In genomic region chr6:83568901-83569862, GRCm38 (mm10) we compare ENCODE assay signal across 12 mouse cellular contexts. TPM values are rescaled to one million over a fixed set of nuclear protein-coding genes. Genes with fewer than 3 reads are reported as not detected.
DNase-seq lines count a peak whose midpoint lies in the region; ATAC-seq and TF ChIP-seq lines count a peak whose summit lies in the region.
"Had no signal": no experiment of that assay in that cellular context is flagged by ENCODE, and none has a peak within 500 bp of the region (broad histone marks: within the 10 kb centered on the region; RNA-seq: fewer than 3 reads in every experiment).

No protein-coding gene starts in this region.

- dilution Hi-C loops in CH12.LX (cut with MboI; ENCODE audit: extremely low pct_ligation_motif_present, extremely low pct_unique_long_range_greater_than_20kb, low sequenced_read_pairs), result no loop called here

- peak; percentile 65 for TF ChIP-seq RAD21 in CH12.LX (IDR thresholded peaks at IDR 0.05; ENCODE audit: low read depth, low read length)

- no peak for DNase-seq in heart, adult 2 months
- DNase-seq in heart, embryonic 10.5 days (ENCODE audit: low spot score), result no peak
- no peak for DNase-seq in liver, postnatal 0 days
- no peak for DNase-seq in liver, embryonic 11.5 days (ENCODE audit: low spot score)
- peak; percentile 71 for DNase-seq in CH12.LX (ENCODE audit: extremely low read depth)
- DNase-seq in urinary bladder, postnatal 36 days (ENCODE audit: low spot score in 2 of 2), result no peak
- DNase-seq in thymus, postnatal 25 days, result no peak
- DNase-seq: adrenal gland, postnatal 10 days had no signal

- intact Hi-C loops in heart, adult 2 months (cut with DNase I), result no loop called here

- WGBS in heart, adult 2 months, result 72% methylated on average over 20 of the region's 20 CpGs
- WGBS in heart, embryonic 10.5 days, result 60% methylated on average over 20 of the region's 20 CpGs
- WGBS in liver, postnatal 0 days (ENCODE audit: insufficient replicate concordance), result 73% methylated on average over 20 of the region's 20 CpGs
- 69% methylated on average over 20 of the region's 20 CpGs for WGBS in liver, embryonic 11.5 days

- in situ Hi-C loops in CH12.LX (cut with MboI; ENCODE audit: low pct_ligation_motif_present, low pct_unique_long_range_greater_than_20kb, low sequenced_read_pairs), result no loop called here

- H3K27me3 ChIP-seq in heart, adult 2 months (ENCODE audit: control insufficient read depth, insufficient read depth, low read length), result no peaks in the 10 kb centered on the region
- peaks cover 2% of the 10 kb centered on the region; the same call in 1 of the 2 replicates for H3K27me3 ChIP-seq in heart, embryonic 10.5 days (ENCODE audit: insufficient read depth, poor library complexity, severe bottlenecking)
- no peaks in the 10 kb centered on the region for H3K27me3 ChIP-seq in liver, postnatal 0 days (ENCODE audit: insufficient read depth, low read length)
- H3K27me3 ChIP-seq in liver, embryonic 11.5 days (replicated peaks; ENCODE audit: control insufficient read depth, insufficient read depth, low read length), result no peaks in the 10 kb centered on the region; the same call in 1 of the 2 replicates
- no peaks in the 10 kb centered on the region for H3K27me3 ChIP-seq in CH12.LX (replicated peaks)
- H3K27me3 ChIP-seq: heart, embryonic 12.5 days; intestine, embryonic 15.5 days had no signal

- TF ChIP-seq POLR2A in heart, adult 2 months (IDR thresholded peaks at IDR 0.05; ENCODE audit: insufficient read depth, low read depth, low read length), result no peak
- no peak for TF ChIP-seq POLR2A in CH12.LX (IDR thresholded peaks at IDR 0.05; ENCODE audit: low read depth, low read length)
- no peak for TF ChIP-seq POLR2A in embryonic fibroblast, embryonic 13.5 days (IDR thresholded peaks at IDR 0.05; ENCODE audit: low read depth, low read length)

- no peak overlapping the region for H3K27ac ChIP-seq in heart, adult 2 months
- H3K27ac ChIP-seq in heart, embryonic 10.5 days, result no peak overlapping the region
- H3K27ac ChIP-seq in liver, postnatal 0 days (ENCODE audit: low read depth), result no peak overlapping the region
- no peak overlapping the region for H3K27ac ChIP-seq in liver, embryonic 11.5 days (ENCODE audit: low read depth, low read length)
- H3K27ac ChIP-seq in CH12.LX (ENCODE audit: insufficient read depth, low read depth), result no peak overlapping the region
- no peak overlapping the region for H3K27ac ChIP-seq in embryonic fibroblast, embryonic 13.5 days (ENCODE audit: insufficient read depth, low read length)
- H3K27ac ChIP-seq: forebrain, embryonic 13.5 days; intestine, embryonic 15.5 days had no signal

- no peaks in the 10 kb centered on the region for H3K36me3 ChIP-seq in heart, adult 2 months (ENCODE audit: control insufficient read depth, insufficient read depth, low read length)
- peaks cover 12% of the 10 kb centered on the region; the same call in 1 of the 2 replicates for H3K36me3 ChIP-seq in heart, embryonic 10.5 days
- H3K36me3 ChIP-seq in liver, postnatal 0 days (replicated peaks; ENCODE audit: insufficient read depth, low read length), result peaks cover 12% of the 10 kb centered on the region
- no peaks in the 10 kb centered on the region for H3K36me3 ChIP-seq in liver, embryonic 11.5 days (ENCODE audit: control insufficient read depth, insufficient read depth, low read length)
- peaks cover 19 to 50% of the 10 kb centered on the region in 2 experiments for H3K36me3 ChIP-seq in CH12.LX (replicated peaks in 1 of 2; ENCODE audit: control insufficient read depth in 1 of 2, insufficient read depth in 1 of 2, low read length in 1 of 2)
- H3K36me3 ChIP-seq: intestine, embryonic 15.5 days had no signal

- H3K9me3 ChIP-seq in heart, embryonic 10.5 days, result no peaks in the 10 kb centered on the region
- no peaks in the 10 kb centered on the region for H3K9me3 ChIP-seq in liver, postnatal 0 days (ENCODE audit: low read length)
- H3K9me3 ChIP-seq in liver, embryonic 11.5 days (ENCODE audit: control insufficient read depth, low read length), result no peaks in the 10 kb centered on the region
- H3K9me3 ChIP-seq in CH12.LX (replicated peaks; ENCODE audit: low read length), result no peaks in the 10 kb centered on the region
- H3K9me3 ChIP-seq: forebrain, embryonic 13.5 days; heart, embryonic 12.5 days; intestine, embryonic 15.5 days had no signal

- no peak for ATAC-seq in liver, postnatal 0 days
- ATAC-seq in liver, embryonic 11.5 days (replicated peaks; ENCODE audit: low FRiP score), result no peak
- ATAC-seq: forebrain, embryonic 13.5 days; intestine, embryonic 15.5 days had no signal

- TF ChIP-seq EP300 in heart, adult 2 months (IDR thresholded peaks at IDR 0.05; ENCODE audit: insufficient read depth, low read depth, low read length), result no peak
- TF ChIP-seq EP300 in liver, postnatal 0 days (IDR thresholded peaks at IDR 0.05; ENCODE audit: low read depth), result no peak
- TF ChIP-seq EP300 in CH12.LX (IDR thresholded peaks at IDR 0.05; ENCODE audit: low read length), result peak; percentile 58; the same call in 1 of the 2 replicates

- H3K79me2 ChIP-seq in heart, adult 2 months (replicated peaks; ENCODE audit: control insufficient read depth, insufficient read depth, low read length), result no peaks in the 10 kb centered on the region; the same call in 1 of the 2 replicates
- no peaks in the 10 kb centered on the region for H3K79me2 ChIP-seq in CH12.LX (replicated peaks; ENCODE audit: control insufficient read depth, extremely low read depth, insufficient read depth, poor library complexity, severe bottlenecking)

- no peak overlapping the region for H3K4me2 ChIP-seq in liver, postnatal 0 days (ENCODE audit: low read depth, low read length)
- no peak overlapping the region for H3K4me2 ChIP-seq in liver, embryonic 11.5 days
- H3K4me2 ChIP-seq in CH12.LX (ENCODE audit: insufficient read depth, low read depth, poor library complexity, severe bottlenecking), result 0 out of 2 replicates have a peak overlapping the region, but pooled peaks have one; percentile 7
- H3K4me2 ChIP-seq: forebrain, embryonic 13.5 days; heart, embryonic 12.5 days; intestine, embryonic 15.5 days had no signal

- no peaks in the 10 kb centered on the region; the same call in 1 of the 2 replicates for H3K4me1 ChIP-seq in heart, adult 2 months (ENCODE audit: control insufficient read depth, insufficient read depth, low read length)
- H3K4me1 ChIP-seq in heart, embryonic 10.5 days, result peaks cover 31% of the 10 kb centered on the region
- peaks cover 13% of the 10 kb centered on the region for H3K4me1 ChIP-seq in liver, postnatal 0 days (ENCODE audit: insufficient read depth)
- H3K4me1 ChIP-seq in liver, embryonic 11.5 days (replicated peaks; ENCODE audit: control insufficient read depth, insufficient read depth, low read length), result peaks cover 7% of the 10 kb centered on the region; the same call in 1 of the 2 replicates
- peaks cover 20 to 38% of the 10 kb centered on the region in 2 experiments for H3K4me1 ChIP-seq in CH12.LX (ENCODE audit: control insufficient read depth in 1 of 2, insufficient read depth in 2 of 2)
- H3K4me1 ChIP-seq in embryonic fibroblast, embryonic 13.5 days (ENCODE audit: control insufficient read depth, insufficient read depth, low read length), result no peaks in the 10 kb centered on the region

- H3K9ac ChIP-seq in heart, adult 2 months (ENCODE audit: low read depth, low read length), result no peak overlapping the region
- H3K9ac ChIP-seq in liver, postnatal 0 days (replicated peaks), result no peak overlapping the region
- no peak overlapping the region for H3K9ac ChIP-seq in liver, embryonic 11.5 days (ENCODE audit: low read depth, low read length)
- H3K9ac ChIP-seq in CH12.LX (ENCODE audit: insufficient read depth, low read depth), result no peak overlapping the region
- H3K9ac ChIP-seq: forebrain, embryonic 13.5 days; heart, embryonic 12.5 days; intestine, embryonic 15.5 days had no signal

- no peak overlapping the region for H3K4me3 ChIP-seq in heart, adult 2 months
- H3K4me3 ChIP-seq in heart, embryonic 10.5 days, result no peak overlapping the region
- no peak overlapping the region for H3K4me3 ChIP-seq in liver, postnatal 0 days (ENCODE audit: low read depth, low read length)
- no peak overlapping the region for H3K4me3 ChIP-seq in liver, embryonic 11.5 days (ENCODE audit: low read depth, low read length)
- no peak overlapping the region for H3K4me3 ChIP-seq in CH12.LX (replicated peaks in 1 of 3; ENCODE audit: low read depth in 2 of 3, low read length in 2 of 3, poor library complexity in 1 of 3)
- H3K4me3 ChIP-seq in embryonic fibroblast, embryonic 13.5 days (ENCODE audit: insufficient read depth, low read length), result no peak overlapping the region
- H3K4me3 ChIP-seq: forebrain, embryonic 13.5 days; heart, embryonic 12.5 days; intestine, embryonic 15.5 days had no signal

- TF ChIP-seq CTCF in heart, adult 2 months (IDR thresholded peaks at IDR 0.05), result 0 out of 2 replicates have a peak, but pooled peaks have one; percentile 25
- peak; percentile 37 for TF ChIP-seq CTCF in liver, postnatal 0 days (IDR thresholded peaks at IDR 0.05; ENCODE audit: low read depth)
- TF ChIP-seq CTCF in CH12.LX (conservative IDR thresholded peaks at IDR 0.05 in 1 of 2, IDR thresholded peaks at IDR 0.05 in 1 of 2; ENCODE audit: low read depth in 2 of 2, low read length in 2 of 2), result peak; percentile 15 to 63; a peak in 3 of 4 replicates
- peak; percentile 19; the same call in 1 of the 2 replicates for TF ChIP-seq CTCF in embryonic fibroblast, embryonic 13.5 days (IDR thresholded peaks at IDR 0.05; ENCODE audit: borderline replicate concordance, insufficient read depth, low read length)

RNA-seq across cellular contexts. Expression of gene Stambp, which starts 3.3 kb away (rescaled TPM):
- 10 to 100 TPM; 11.9 to 12.9 TPM for total RNA-seq in heart, adult 2 months (2021)
- polyA plus RNA-seq in heart, adult 2 months (2012; rRNA removed), result 10.1 and 17.6 TPM in 2 replicates
- polyA plus RNA-seq in heart, embryonic 10.5 days (2016; fragmentation: Nextera tagmentation; extraction: Ambion mirVana), result 23.3 and 23.5 TPM in 2 replicates
- 8.6 and 9.1 TPM in 2 replicates for polyA plus RNA-seq in liver, postnatal 0 days (2015; fragmentation: Nextera tagmentation; extraction: Ambion mirVana)
- polyA plus RNA-seq in liver, embryonic 11.5 days (2014; fragmentation: Nextera tagmentation; extraction: Ambion mirVana), result 21.2 TPM in 2 replicates
- total RNA-seq in CH12.LX (2012; rRNA removed), result 4.2 and 4.6 TPM in 2 replicates
- 3.3 and 4.1 TPM in 2 replicates for total RNA-seq in CH12.LX (2014; rRNA removed)
- polyA plus RNA-seq in CH12.LX (2012; ENCODE audit: insufficient read length, low read depth), result 10.2 and 11.4 TPM in 2 replicates
- 24.6 and 32.3 TPM in 2 replicates for polyA plus RNA-seq in embryonic fibroblast, embryonic 13.5 days (2011; ENCODE audit: insufficient read length, low read depth, missing spikeins)

RNA-seq across cellular contexts. Expression of gene Actg2, which starts 33.1 kb away (rescaled TPM):
- total RNA-seq in heart, adult 2 months (2021), result 1 to 10 TPM in 1 of 2 experiments, under 1 TPM in 1; 0.93 to 2.3 TPM
- 13.3 and 23.8 TPM in 2 replicates for polyA plus RNA-seq in heart, adult 2 months (2012; rRNA removed)
- polyA plus RNA-seq in heart, embryonic 10.5 days (2016; fragmentation: Nextera tagmentation; extraction: Ambion mirVana), result 1.7 and 7.0 TPM in 2 replicates
- polyA plus RNA-seq in liver, postnatal 0 days (2015; fragmentation: Nextera tagmentation; extraction: Ambion mirVana), result 2.1 and 2.6 TPM in 2 replicates
- polyA plus RNA-seq in liver, embryonic 11.5 days (2014; fragmentation: Nextera tagmentation; extraction: Ambion mirVana), result 7.6 and 9.1 TPM in 2 replicates
- 0.84 and 1.1 TPM in 2 replicates for total RNA-seq in CH12.LX (2012; rRNA removed)
- total RNA-seq in CH12.LX (2014; rRNA removed), result 1.6 and 1.8 TPM in 2 replicates
- polyA plus RNA-seq in CH12.LX (2012; ENCODE audit: insufficient read length, low read depth), result 4.0 and 5.6 TPM in 2 replicates
- 517 and 617 TPM in 2 replicates for polyA plus RNA-seq in embryonic fibroblast, embryonic 13.5 days (2011; ENCODE audit: insufficient read length, low read depth, missing spikeins)

Comparison
In these comparisons a context has a peak if more than half of its experiments do, and no peak if none do; other contexts are left out.
1. RNA of gene Actg2, which starts 33.1 kb away (polyA plus RNA-seq): 517 to 617 TPM in embryonic fibroblast, embryonic 13.5 days; 13.3 to 23.8 TPM in heart, adult 2 months, 7.6 to 9.1 TPM in liver, embryonic 11.5 days, 1.7 to 7.0 TPM in heart, embryonic 10.5 days, 4.0 to 5.6 TPM in CH12.LX and 2.1 to 2.6 TPM in liver, postnatal 0 days; every median in the first group is over 10 times any median in the second.
2. Peak in every context shown above with its lines, with median percentiles within 50 percentile points of each other: CTCF ChIP-seq.